Mouse (Mus musculus): ENCODE measurements around the gene Prl7d1. TPM values are rescaled to one million over a fixed set of nuclear protein-coding genes. Genes with fewer than 3 reads are reported as not detected.
"Not testable (repeated sequence)": the region's sequence is repeated elsewhere in the genome, so short reads cannot be mapped to it uniquely, and the experiment has no call there.

Prl7d1 gene
- not detected in 2 replicates for polyA plus RNA-seq (2015; fragmentation: Nextera tagmentation; extraction: Ambion mirVana)

DNA sequence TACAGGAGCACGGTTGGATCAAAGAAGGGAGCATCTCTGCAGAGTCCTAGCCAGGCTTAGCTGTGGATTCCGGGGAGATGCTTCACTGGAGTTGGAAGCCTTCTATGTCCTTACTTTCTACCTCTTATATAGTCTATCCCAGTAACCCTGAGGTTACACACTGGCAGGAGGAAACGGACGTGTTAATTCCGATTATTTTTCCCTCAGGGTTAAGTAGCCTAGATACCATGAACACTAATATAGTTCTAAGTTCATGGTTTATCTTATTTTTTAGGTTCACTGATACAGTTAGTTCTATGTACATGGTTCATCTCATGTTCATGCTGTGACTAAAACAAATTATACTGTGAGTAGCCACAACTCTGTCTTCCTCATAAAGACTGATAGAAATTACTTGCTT, at the start of gene Prl7d1:
Gene Prl7d1, minus strand, starts transcription at position 101 of the 400 bp plus-strand sequence.
- H3K27me3 ChIP-seq (ENCODE audit: control insufficient read depth, insufficient read depth, low read depth, low read length): no peaks in the 10 kb centered on the region
- WGBS: 93% methylated on average over 5 of the region's 5 CpGs
- H3K4me2 ChIP-seq (ENCODE audit: low read length): no peak within 1 kb of the TSS
- H3K9me3 ChIP-seq (replicated peaks; ENCODE audit: control insufficient read depth, low read length, poor library complexity, severe bottlenecking): no peaks in the 10 kb centered on the region
- no peak within 1 kb of the TSS for H3K9ac ChIP-seq (ENCODE audit: low read depth, low read length)
- H3K36me3 ChIP-seq (ENCODE audit: control insufficient read depth, insufficient read depth, low read length): no peaks in the 10 kb centered on the region
- no peaks in the 10 kb centered on the region for H3K4me1 ChIP-seq (ENCODE audit: control insufficient read depth, insufficient read depth, low read length)
- no peak within 1 kb of the TSS for H3K27ac ChIP-seq (ENCODE audit: low read length)
- no peak for ATAC-seq
- H3K4me3 ChIP-seq (ENCODE audit: low read depth, low read length): no peak within 1 kb of the TSS

DNA sequence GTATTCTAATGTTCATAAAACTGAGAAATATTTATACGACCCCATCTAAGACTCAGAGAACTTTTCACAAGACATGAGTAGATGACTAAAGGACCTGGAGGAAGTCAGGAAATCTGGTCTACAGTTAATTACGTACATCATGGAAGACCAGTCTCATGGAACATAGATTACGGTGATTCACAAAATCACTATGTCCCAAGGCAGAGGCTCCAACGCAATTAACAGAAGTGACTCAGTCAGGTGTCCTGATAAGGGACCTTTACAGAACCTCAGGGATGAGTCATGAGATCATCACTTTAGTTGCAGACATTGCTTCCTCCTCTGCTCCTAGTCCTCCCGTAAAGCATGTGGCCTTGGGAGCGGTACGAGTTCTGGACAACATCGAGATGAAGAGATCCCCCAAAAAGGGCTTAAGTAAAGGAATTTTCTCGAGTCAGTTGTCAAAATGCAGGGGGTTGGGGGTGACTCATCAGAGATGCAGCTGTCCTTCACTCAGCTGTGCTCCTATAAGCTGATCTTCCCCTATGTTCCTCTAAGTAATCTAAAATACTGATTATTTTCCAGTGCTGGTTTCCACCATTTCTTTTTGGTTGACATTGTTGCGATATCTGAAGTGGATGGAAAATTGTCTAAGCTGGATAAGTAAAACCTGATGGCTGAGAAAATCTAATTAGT, 18.1 kb upstream of the Prl7d1 start:
- no peak overlapping the region for H3K4me2 ChIP-seq (ENCODE audit: low read length)
- no peak overlapping the region for H3K27ac ChIP-seq (ENCODE audit: low read length)
- 94% methylated on average over 10 of the region's 10 CpGs for WGBS
- no peak overlapping the region for H3K9ac ChIP-seq (ENCODE audit: low read depth, low read length)
- H3K36me3 ChIP-seq (ENCODE audit: control insufficient read depth, insufficient read depth, low read length): no peaks in the 10 kb centered on the region
- no peaks in the 10 kb centered on the region for H3K9me3 ChIP-seq (replicated peaks; ENCODE audit: control insufficient read depth, low read length, poor library complexity, severe bottlenecking)
- H3K27me3 ChIP-seq (ENCODE audit: control insufficient read depth, insufficient read depth, low read depth, low read length): no peaks in the 10 kb centered on the region
- no peak overlapping the region for H3K4me3 ChIP-seq (ENCODE audit: low read depth, low read length)
- H3K4me1 ChIP-seq (ENCODE audit: control insufficient read depth, insufficient read depth, low read length): no peaks in the 10 kb centered on the region
- ATAC-seq: no peak

DNA sequence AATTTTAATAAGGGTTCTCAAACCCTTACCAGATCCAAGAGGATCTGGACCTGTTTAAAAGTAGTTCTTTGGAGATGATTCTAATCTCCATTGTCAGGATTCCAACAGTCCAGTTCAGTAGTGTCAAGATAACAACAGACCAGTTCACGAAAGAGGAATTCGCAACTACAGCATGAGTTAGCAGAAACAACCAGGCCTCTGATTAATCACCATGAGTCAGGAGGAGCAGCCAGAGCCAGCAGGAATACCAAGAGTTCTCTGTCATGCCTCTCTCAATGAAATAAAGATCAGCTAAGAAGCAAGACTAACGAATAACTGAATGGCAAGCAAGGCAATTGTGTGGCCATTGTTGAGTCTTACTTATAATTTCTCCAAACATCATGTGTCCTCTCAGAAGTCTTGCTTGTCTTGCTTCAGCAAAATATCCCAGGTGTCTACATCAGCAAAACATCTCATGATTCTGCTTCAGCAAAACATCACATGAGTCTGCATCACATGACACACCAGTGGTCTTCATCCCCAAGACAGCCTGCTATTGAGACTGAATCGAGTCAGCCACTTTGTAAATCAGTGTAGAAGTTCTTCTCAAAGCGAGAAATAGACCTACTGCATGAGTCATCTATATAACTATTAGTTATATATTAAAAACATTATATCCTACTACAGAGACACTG, 13.9 kb upstream of the Prl7d1 start:
- H3K9ac ChIP-seq (ENCODE audit: low read depth, low read length); H3K4me2 ChIP-seq (ENCODE audit: low read length); H3K9me3 ChIP-seq (replicated peaks; ENCODE audit: control insufficient read depth, low read length, poor library complexity, severe bottlenecking); H3K4me1 ChIP-seq (ENCODE audit: control insufficient read depth, insufficient read depth, low read length); H3K27ac ChIP-seq (ENCODE audit: low read length); H3K4me3 ChIP-seq (ENCODE audit: low read depth, low read length); H3K36me3 ChIP-seq (ENCODE audit: control insufficient read depth, insufficient read depth, low read length); ATAC-seq; H3K27me3 ChIP-seq (ENCODE audit: control insufficient read depth, insufficient read depth, low read depth, low read length): not testable (repeated sequence)
- WGBS: 83% methylated on average over 5 of the region's 5 CpGs

DNA sequence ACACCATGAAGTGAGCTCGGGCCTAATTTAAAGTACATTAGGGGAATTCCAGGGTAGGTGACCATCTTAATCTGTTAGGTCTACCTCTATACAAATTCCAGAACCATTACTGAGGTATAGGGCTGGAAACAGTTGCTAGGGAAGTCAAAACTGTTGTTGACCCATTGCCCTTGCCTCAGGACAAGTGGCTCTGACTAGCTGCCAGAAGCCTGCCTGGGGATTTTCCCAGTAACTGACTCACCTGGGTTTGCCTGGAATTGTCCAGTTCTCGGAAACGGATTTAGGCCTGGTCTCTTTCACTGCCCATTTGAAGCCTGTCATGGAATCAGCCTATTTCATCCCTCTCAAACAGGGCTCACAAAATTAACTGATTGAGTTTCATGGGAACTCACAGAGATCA, 8.5 kb upstream of the Prl7d1 start:
- not testable (repeated sequence) for H3K4me3 ChIP-seq (ENCODE audit: low read depth, low read length)

DNA sequence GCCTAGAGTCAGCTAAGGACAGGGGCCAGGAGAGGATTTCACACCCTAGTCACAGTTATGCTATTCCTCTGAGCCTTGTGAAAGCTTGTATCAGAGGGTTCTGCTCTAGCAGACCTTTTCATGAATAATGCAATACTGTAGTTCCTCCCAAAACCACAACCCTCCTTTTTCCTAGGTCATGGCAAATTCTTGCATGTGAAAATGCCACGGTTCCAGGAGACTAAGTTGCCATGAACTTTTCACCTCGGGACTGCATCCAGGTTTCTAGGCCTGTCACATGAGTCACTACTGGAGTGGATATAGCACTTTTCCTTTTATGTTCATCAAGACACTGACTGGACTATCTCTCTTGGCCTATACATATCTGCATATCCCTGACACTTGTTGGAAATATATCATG, 10.0 kb downstream of the Prl7d1 start:
- 73% methylated on average over 2 of the region's 2 CpGs for WGBS
- H3K4me2 ChIP-seq (ENCODE audit: low read length): no peak overlapping the region

More for the DNA sequence above, 8.5 kb upstream of the Prl7d1 start:
- H3K9me3 ChIP-seq (replicated peaks; ENCODE audit: control insufficient read depth, low read length, poor library complexity, severe bottlenecking); H3K9ac ChIP-seq (ENCODE audit: low read depth, low read length); H3K27ac ChIP-seq (ENCODE audit: low read length); H3K4me2 ChIP-seq (ENCODE audit: low read length); H3K27me3 ChIP-seq (ENCODE audit: control insufficient read depth, insufficient read depth, low read depth, low read length); H3K36me3 ChIP-seq (ENCODE audit: control insufficient read depth, insufficient read depth, low read length); H3K4me1 ChIP-seq (ENCODE audit: control insufficient read depth, insufficient read depth, low read length); ATAC-seq: not testable (repeated sequence)
- WGBS: 94% methylated on average over 3 of the region's 3 CpGs

DNA sequence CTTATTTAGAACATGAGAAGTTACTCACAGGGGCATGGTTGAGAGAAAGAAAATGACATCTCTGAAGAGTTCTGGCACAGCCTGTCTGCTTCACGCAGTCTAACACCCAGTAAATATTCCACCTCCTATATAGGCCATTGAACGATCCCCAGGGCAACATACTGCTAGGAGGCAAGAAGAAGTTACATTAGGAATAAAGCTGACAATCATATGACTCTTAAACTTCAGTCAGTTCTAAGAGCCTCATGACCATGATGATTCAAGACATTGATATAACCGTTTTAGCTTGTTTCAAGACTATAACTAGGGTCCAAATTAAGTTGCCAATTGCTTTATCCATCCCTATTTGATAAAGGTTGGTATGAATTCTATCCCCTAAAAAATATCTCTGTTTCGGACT, 48.6 kb downstream of the Prl7d1 start, which contains the start of gene Prl7a2:
Gene Prl7a2, minus strand, starts transcription at position 101 of the 400 bp plus-strand sequence.
- 85% methylated on average over 4 of the region's 4 CpGs for WGBS
- Histone ChIP-seq H3K27ac (ENCODE audit: low read length) (no peak within 1 kb of the TSS), H3K4me3 (ENCODE audit: low read depth, low read length) (no peak within 1 kb of the TSS)

More for the DNA sequence above, 10.0 kb downstream of the Prl7d1 start:
- Histone ChIP-seq H3K4me3 (ENCODE audit: low read depth, low read length) (no peak overlapping the region), H3K4me1 (ENCODE audit: control insufficient read depth, insufficient read depth, low read length) (no peaks in the 10 kb centered on the region), H3K9me3 (replicated peaks; ENCODE audit: control insufficient read depth, low read length, poor library complexity, severe bottlenecking) (no peaks in the 10 kb centered on the region), H3K27ac (ENCODE audit: low read length) (no peak overlapping the region), H3K27me3 (ENCODE audit: control insufficient read depth, insufficient read depth, low read depth, low read length) (no peaks in the 10 kb centered on the region), H3K9ac (ENCODE audit: low read depth, low read length) (no peak overlapping the region), H3K36me3 (ENCODE audit: control insufficient read depth, insufficient read depth, low read length) (no peaks in the 10 kb centered on the region)
- no peak for ATAC-seq

DNA sequence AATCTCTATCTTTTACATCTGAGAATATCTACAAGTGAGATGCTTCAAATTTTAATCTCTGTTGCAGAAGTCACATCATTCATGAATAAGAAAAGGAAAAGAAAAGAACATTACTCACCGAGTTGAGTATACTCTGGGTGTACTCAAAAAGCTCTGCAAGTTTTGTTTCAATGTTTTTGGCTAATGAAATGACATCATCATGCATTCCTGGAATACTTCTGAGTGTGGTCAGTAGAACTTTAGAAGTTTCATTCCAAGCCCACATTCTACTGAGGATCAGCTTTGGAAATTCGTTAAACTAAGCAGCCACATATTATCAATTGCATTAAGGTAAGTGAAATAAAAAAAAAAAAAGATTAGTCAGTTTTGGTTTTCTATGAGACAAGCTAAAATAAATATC, 55.8 kb downstream of the Prl7d1 start:
- no peak overlapping the region for H3K4me3 ChIP-seq (ENCODE audit: low read depth, low read length)
- H3K36me3 ChIP-seq (ENCODE audit: control insufficient read depth, insufficient read depth, low read length): no peaks in the 10 kb centered on the region
- no peaks in the 10 kb centered on the region for H3K4me1 ChIP-seq (ENCODE audit: control insufficient read depth, insufficient read depth, low read length)
- no peak overlapping the region for H3K9ac ChIP-seq (ENCODE audit: low read depth, low read length)
- H3K27me3 ChIP-seq (ENCODE audit: control insufficient read depth, insufficient read depth, low read depth, low read length): no peaks in the 10 kb centered on the region
- no peak overlapping the region for H3K27ac ChIP-seq (ENCODE audit: low read length)
- no peak overlapping the region for H3K4me2 ChIP-seq (ENCODE audit: low read length)
- no peaks in the 10 kb centered on the region for H3K9me3 ChIP-seq (replicated peaks; ENCODE audit: control insufficient read depth, low read length, poor library complexity, severe bottlenecking)
- 91% methylated on average over 2 of the region's 2 CpGs for WGBS
- no peak for ATAC-seq

More for the DNA sequence above, 48.6 kb downstream of the Prl7d1 start, which contains the start of gene Prl7a2:
- no peak for ATAC-seq
- Histone ChIP-seq H3K4me2 (ENCODE audit: low read length) (no peak within 1 kb of the TSS), H3K9ac (ENCODE audit: low read depth, low read length) (no peak within 1 kb of the TSS), H3K36me3 (ENCODE audit: control insufficient read depth, insufficient read depth, low read length) (no peaks in the 10 kb centered on the region), H3K4me1 (ENCODE audit: control insufficient read depth, insufficient read depth, low read length) (no peaks in the 10 kb centered on the region), H3K9me3 (replicated peaks; ENCODE audit: control insufficient read depth, low read length, poor library complexity, severe bottlenecking) (no peaks in the 10 kb centered on the region), H3K27me3 (ENCODE audit: control insufficient read depth, insufficient read depth, low read depth, low read length) (no peaks in the 10 kb centered on the region)

Other genes starting within 250 kb of the Prl7d1 start
- gene Prl8a8, start 203.5 kb downstream of the Prl7d1 start, polyA plus RNA-seq (2015; fragmentation: Nextera tagmentation; extraction: Ambion mirVana): not detected in 2 replicates
- not detected in 2 replicates for gene Prl8a9, start 152.1 kb downstream of the Prl7d1 start, polyA plus RNA-seq (2015; fragmentation: Nextera tagmentation; extraction: Ambion mirVana)
- gene Prl8a1, start 134.6 kb downstream of the Prl7d1 start, polyA plus RNA-seq (2015; fragmentation: Nextera tagmentation; extraction: Ambion mirVana): not detected in 2 replicates
- gene Prl7b1, start 106.2 kb downstream of the Prl7d1 start, polyA plus RNA-seq (2015; fragmentation: Nextera tagmentation; extraction: Ambion mirVana): not detected in 2 replicates
- gene Prl7a1, start 74.2 kb downstream of the Prl7d1 start, polyA plus RNA-seq (2015; fragmentation: Nextera tagmentation; extraction: Ambion mirVana): not detected in 2 replicates
- gene Prl7a2, start 48.7 kb downstream of the Prl7d1 start, polyA plus RNA-seq (2015; fragmentation: Nextera tagmentation; extraction: Ambion mirVana): not detected in 2 replicates
- gene Prl7c1, start 64.1 kb upstream of the Prl7d1 start, polyA plus RNA-seq (2015; fragmentation: Nextera tagmentation; extraction: Ambion mirVana): not detected in 2 replicates
- gene Prl2a1, start 84.9 kb upstream of the Prl7d1 start, polyA plus RNA-seq (2015; fragmentation: Nextera tagmentation; extraction: Ambion mirVana): not detected in 2 replicates
- not detected in 2 replicates for gene Prl2c1, start 132.6 kb upstream of the Prl7d1 start, polyA plus RNA-seq (2015; fragmentation: Nextera tagmentation; extraction: Ambion mirVana)

Data from midbrain, embryonic 16.5 days (tissue).